In genomic region chr13:52765508-52766181, GRCm38 (mm10) we compare ENCODE assay signal across 7 mouse cellular contexts.
DNase-seq lines count a peak whose midpoint lies in the region; ATAC-seq and TF ChIP-seq lines count a peak whose summit lies in the region.

No protein-coding gene starts in this region.

- no peaks in the 10 kb centered on the region for H3K27me3 ChIP-seq in Patski
- no peaks in the 10 kb centered on the region for H3K27me3 ChIP-seq in hindbrain, postnatal 0 days (ENCODE audit: insufficient read depth, low read length)
- H3K27me3 ChIP-seq in limb, embryonic 12.5 days = no peaks in the 10 kb centered on the region; the same call in 1 of the 2 replicates

- H3K36me3 ChIP-seq in hindbrain, postnatal 0 days (ENCODE audit: insufficient read depth, low read length) = no peaks in the 10 kb centered on the region
- no peaks in the 10 kb centered on the region for H3K36me3 ChIP-seq in limb, embryonic 12.5 days

- 13% methylated on average over 13 of the region's 13 CpGs for WGBS in hindbrain, postnatal 0 days
- WGBS in limb, embryonic 12.5 days = 13% methylated on average over 13 of the region's 13 CpGs

- intact Hi-C loops in gastrocnemius, adult 2 months (cut with DNase I) = loop anchor here (5.0 kb wide), 1 partner anchor 52 kb away; no protein-coding TSS in a partner anchor

- CTCF ChIA-PET in Patski (lab: Charles Lee) = interaction anchor here (1.3 to 1.5 kb wide), 4 partner anchors 9 to 56 kb away, joined by 4 to 6 read pairs (median 4); no protein-coding TSS in a partner anchor

- H3K9ac ChIP-seq in hindbrain, postnatal 0 days (replicated peaks; ENCODE audit: low read length) = no peak overlapping the region
- H3K9ac ChIP-seq in limb, embryonic 12.5 days (replicated peaks) = no peak overlapping the region

- DNase-seq in Patski (ENCODE audit: low read depth, low spot score) = peak; percentile 73
- peak; percentile 56 to 78 for DNase-seq in adrenal gland, postnatal 36 days
- DNase-seq in gastrocnemius, adult 2 months = peak; percentile 76
- DNase-seq in hindbrain, postnatal 0 days (ENCODE audit: low spot score) = peak; percentile 77
- DNase-seq in retina, embryonic 14.5 days (ENCODE audit: low spot score) = peak; percentile 42
- no peak for DNase-seq in ovary, postnatal 14 days (ENCODE audit: low spot score)

- H3K4me2 ChIP-seq in hindbrain, postnatal 0 days (ENCODE audit: low read depth, low read length) = peak overlapping the region; percentile 19; the same call in 1 of the 2 replicates
- peak overlapping the region; percentile 27; the same call in 1 of the 2 replicates for H3K4me2 ChIP-seq in limb, embryonic 12.5 days

- peak overlapping the region; percentile 36 for H3K4me3 ChIP-seq in gastrocnemius, adult 2 months
- no peak overlapping the region for H3K4me3 ChIP-seq in hindbrain, postnatal 0 days (ENCODE audit: low read length)
- no peak overlapping the region for H3K4me3 ChIP-seq in limb, embryonic 12.5 days (replicated peaks)

- peak; percentile 56 for ATAC-seq in Patski
- ATAC-seq in hindbrain, postnatal 0 days = peak; percentile 72
- ATAC-seq in limb, embryonic 12.5 days (ENCODE audit: insufficient number of reproducible peaks, insufficient read depth, low FRiP score, low TSS enrichment, low read depth) = no peak

- H3K4me1 ChIP-seq in hindbrain, postnatal 0 days (ENCODE audit: insufficient read depth, low read length) = peaks cover 14% of the 10 kb centered on the region
- peaks cover 19% of the 10 kb centered on the region for H3K4me1 ChIP-seq in limb, embryonic 12.5 days (replicated peaks)

- no peak for TF ChIP-seq CTCF in Patski (IDR thresholded peaks at IDR 0.05)
- TF ChIP-seq CTCF in gastrocnemius, adult 2 months (IDR thresholded peaks at IDR 0.05) = no peak
- no peak for TF ChIP-seq CTCF in hindbrain, postnatal 0 days (IDR thresholded peaks at IDR 0.05; ENCODE audit: low read depth)

- no peaks in the 10 kb centered on the region for H3K9me3 ChIP-seq in hindbrain, postnatal 0 days (ENCODE audit: low read length)
- no peaks in the 10 kb centered on the region for H3K9me3 ChIP-seq in limb, embryonic 12.5 days

- in situ Hi-C loops in Patski (cut with MboI; ENCODE audit: low pct_unique_long_range_greater_than_20kb) = no loop called here

- H3K27ac ChIP-seq in gastrocnemius, adult 2 months = peak overlapping the region; percentile 87
- H3K27ac ChIP-seq in hindbrain, postnatal 0 days = peak overlapping the region; percentile 56; the same call in 1 of the 2 replicates
- no peak overlapping the region for H3K27ac ChIP-seq in limb, embryonic 12.5 days

- POLR2A ChIA-PET in Patski (lab: Charles Lee) = interaction anchor here (0.8 kb wide), 1 partner anchor 9 kb away, joined by 3 read pairs; no protein-coding TSS in a partner anchor
